Mouse (Mus musculus) erythroblast, embryonic 14.5 days (primary cell): ENCODE measurements around the gene Ramp3.

ENCODE experiments used
- GATA1 ChIP-seq: IDR thresholded peaks from 2 replicates; pipeline ENCODE4 v1.6.1; 2012; ENCODE audit warnings: low read length, inconsistent platforms, mixed read lengths
- TAL1 ChIP-seq: IDR thresholded peaks from 3 replicates; pipeline ENCODE4 v1.6.1; 2012; ENCODE audit warnings: low read length, inconsistent platforms, mixed read lengths

GRCm38 (mm10) chr11:6675402-6675801 lies 17.1 kb downstream of the Ramp3 start:
- TF ChIP-seq TAL1 (no peak), GATA1 (no peak)
